Comparison of ENCODE assay signal across 19 mouse cellular contexts in the genomic region with DNA sequence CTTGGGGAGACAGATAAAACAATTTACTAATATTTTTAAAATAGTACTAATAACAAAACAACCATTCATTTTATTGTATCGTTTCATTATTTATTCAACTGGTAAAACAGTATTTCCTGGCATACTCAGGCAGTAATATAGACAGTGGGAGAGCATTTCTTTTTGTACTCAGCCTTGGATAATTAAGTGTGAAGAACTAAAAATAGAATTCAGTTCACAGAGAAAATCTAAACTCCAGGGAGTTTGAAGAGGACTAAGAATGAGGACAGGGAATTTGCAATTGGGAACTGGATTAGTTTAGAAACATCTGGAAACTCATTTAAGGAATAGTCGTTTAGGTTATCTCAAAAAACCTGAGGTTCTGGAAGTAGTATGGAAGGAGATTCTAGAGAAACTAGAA.
"Had no signal": no experiment of that assay in that cellular context is flagged by ENCODE, and none has a peak within 500 bp of the region (broad histone marks: within the 10 kb centered on the region; RNA-seq: fewer than 3 reads in every experiment).

No protein-coding gene starts in this region.

- H3K4me2 ChIP-seq: liver, embryonic 12.5 days; lung, embryonic 15.5 days; midbrain, embryonic 12.5 days; neural tube, embryonic 13.5 days; neural tube, embryonic 15.5 days had no signal

- H3K9me3 ChIP-seq: liver, embryonic 12.5 days; lung, embryonic 15.5 days; midbrain, embryonic 10.5 days; midbrain, embryonic 12.5 days; neural tube, embryonic 13.5 days; neural tube, embryonic 15.5 days had no signal

- DNase-seq: lung, adult 18-20 months; midbrain, embryonic 14.5 days; retina, postnatal 1 day; right cerebral cortex, adult 18-20 months; right cerebral cortex, postnatal 25 days; right cerebral cortex, postnatal 4 days; spleen, adult 18-20 months; thymus, adult 18-20 months; thymus, postnatal 25 days; thymus, postnatal 4 days had no signal

- H3K4me3 ChIP-seq: liver, embryonic 12.5 days; lung, embryonic 15.5 days; midbrain, embryonic 10.5 days; midbrain, embryonic 12.5 days; myocyte; neural tube, embryonic 13.5 days; neural tube, embryonic 15.5 days had no signal

- H3K27ac ChIP-seq: liver, embryonic 12.5 days; liver, embryonic 14.5 days; lung, embryonic 15.5 days; midbrain, embryonic 10.5 days; midbrain, embryonic 12.5 days; neural tube, embryonic 13.5 days; neural tube, embryonic 15.5 days had no signal

- H3K4me1 ChIP-seq: liver, embryonic 12.5 days; lung, embryonic 15.5 days; midbrain, embryonic 10.5 days; midbrain, embryonic 12.5 days; neural tube, embryonic 13.5 days; neural tube, embryonic 15.5 days had no signal

- H3K9ac ChIP-seq: liver, embryonic 12.5 days; liver, embryonic 14.5 days; lung, embryonic 15.5 days; midbrain, embryonic 12.5 days; neural tube, embryonic 13.5 days; neural tube, embryonic 15.5 days had no signal

- ATAC-seq: liver, embryonic 12.5 days; midbrain, embryonic 16.5 days had no signal

- H3K27me3 ChIP-seq: liver, embryonic 12.5 days; lung, embryonic 15.5 days; midbrain, embryonic 12.5 days; neural tube, embryonic 13.5 days; neural tube, embryonic 15.5 days had no signal

- H3K36me3 ChIP-seq: liver, embryonic 12.5 days; lung, embryonic 15.5 days; midbrain, embryonic 10.5 days; midbrain, embryonic 12.5 days; neural tube, embryonic 13.5 days; neural tube, embryonic 15.5 days had no signal
